Mouse (Mus musculus) cortical plate, adult 2 months (tissue): ENCODE data around the gene Unc50.

ENCODE experiments used
- CTCF ChIP-seq: fragments of 200-500 bp; IDR thresholded peaks from 2 replicates; pipeline ENCODE4 v1.5.1; 2011; ENCODE audit warnings: mild to moderate bottlenecking, control low read depth, low read length; ENCODE audit not compliant: insufficient read depth; ENCODE audit errors: extremely low read depth
- POLR2A ChIP-seq: fragments of 200-500 bp; IDR thresholded peaks from 2 replicates; pipeline ENCODE4 v1.6.1; 2011; ENCODE audit warnings: mild to moderate bottlenecking, low read length, control low read depth; ENCODE audit not compliant: insufficient read depth; ENCODE audit errors: extremely low read depth

GRCm38 (mm10) chr1:37488531-37488930, 58.6 kb downstream of the Unc50 start:
- TF ChIP-seq CTCF, result no peak
- TF ChIP-seq POLR2A, result no peak
